Mouse (Mus musculus): ENCODE results near the gene Rnft1. TPM values are rescaled to one million over a fixed set of nuclear protein-coding genes. Genes with fewer than 3 reads are reported as not detected.
A peak's percentile ranks its signal among the peaks of the same experiment; 100 is the strongest.
"Not testable (repeated sequence)": the region's sequence is repeated elsewhere in the genome, so short reads cannot be mapped to it uniquely, and the experiment has no call there.

The Rnft1 gene
- 7.0 TPM in 1 of 2 replicates, not detected in the other for polyA plus RNA-seq (2012; ENCODE audit: insufficient read depth, low replicate concordance)

DNA sequence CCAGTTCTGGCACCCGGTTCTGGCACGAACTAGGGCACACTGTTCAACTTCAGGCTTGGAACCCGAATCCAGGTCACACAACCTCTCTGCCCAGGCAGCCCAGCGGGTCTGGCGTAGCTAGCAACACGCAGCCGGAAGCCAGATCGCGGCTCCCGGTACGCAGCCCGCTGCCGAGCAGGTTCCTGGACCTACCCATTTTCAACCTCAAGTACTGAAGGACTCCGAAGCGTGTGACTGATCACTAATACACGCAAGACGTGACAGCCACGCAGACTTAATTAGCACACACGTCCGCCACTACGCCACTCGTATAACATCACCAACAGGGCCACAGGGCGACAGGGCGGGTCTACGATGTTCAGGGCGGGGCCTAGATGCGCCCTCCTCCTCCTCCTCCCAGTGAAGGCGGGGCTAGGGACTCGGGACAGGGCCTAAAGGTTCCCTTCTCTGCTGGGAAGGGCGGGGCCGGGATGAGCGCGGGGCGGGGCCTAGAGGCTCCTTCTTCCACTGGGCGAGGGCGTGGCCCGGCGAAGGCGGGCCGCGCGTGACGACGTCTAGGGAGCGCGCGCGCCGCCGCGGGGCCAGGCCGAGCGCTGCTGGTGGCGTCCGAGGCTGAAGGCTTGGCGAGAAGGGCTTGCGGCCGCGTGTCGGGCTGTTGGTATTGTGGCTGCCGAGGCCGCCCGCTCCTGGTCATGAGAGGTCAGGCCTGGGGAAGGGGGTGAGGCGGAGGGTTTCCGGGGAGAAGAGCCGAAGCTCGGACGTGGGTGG, at the start of gene Rnft1:
Gene Rnft1, plus strand, starts transcription at position 557 of the 768 bp plus-strand sequence.
- Histone ChIP-seq H3K36me3 (replicated peaks; ENCODE audit: low read length) (peaks cover 19% of the 10 kb centered on the region), H3K4me1 (peaks cover 10% of the 10 kb centered on the region), H3K9me3 (no peaks in the 10 kb centered on the region), H3K4me3 (replicated peaks) (peak within 1 kb of the TSS; percentile 97), H3K27me3 (replicated peaks) (peaks cover 7% of the 10 kb centered on the region)
- TF ChIP-seq FLI1 (IDR thresholded peaks at IDR 0.05; ENCODE audit: low read length) (no peak), GATA1 (IDR thresholded peaks at IDR 0.05; ENCODE audit: borderline replicate concordance, low read length) (no peak)

DNA sequence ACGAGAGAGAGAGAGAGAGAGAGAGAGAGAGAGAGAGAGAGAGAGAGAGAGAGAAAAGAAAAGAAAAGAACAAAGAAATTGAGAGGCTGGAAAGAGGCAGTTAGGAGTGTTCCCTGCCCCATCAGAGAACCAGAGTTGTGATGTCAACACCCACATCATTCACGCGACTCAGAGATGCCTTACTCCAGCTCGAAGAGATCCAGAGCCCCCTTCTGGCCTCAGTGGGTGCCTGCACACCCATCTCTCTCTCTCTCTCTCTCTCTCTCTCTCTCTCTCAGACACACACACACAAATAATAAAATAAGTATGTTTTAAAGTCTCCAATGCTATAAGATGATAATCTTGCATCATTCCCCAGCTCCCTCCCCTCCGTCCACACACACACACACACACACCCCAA, 47.6 kb upstream of the Rnft1 start:
- Histone ChIP-seq H3K4me3 (replicated peaks) (peak overlapping the region; percentile 64), H3K4me1 (peaks cover 28% of the 10 kb centered on the region), H3K9me3 (no peaks in the 10 kb centered on the region), H3K36me3 (replicated peaks; ENCODE audit: low read length) (no peaks in the 10 kb centered on the region), H3K27me3 (replicated peaks) (peaks cover 19% of the 10 kb centered on the region)
- no peak for TF ChIP-seq FLI1 (IDR thresholded peaks at IDR 0.05; ENCODE audit: low read length)

DNA sequence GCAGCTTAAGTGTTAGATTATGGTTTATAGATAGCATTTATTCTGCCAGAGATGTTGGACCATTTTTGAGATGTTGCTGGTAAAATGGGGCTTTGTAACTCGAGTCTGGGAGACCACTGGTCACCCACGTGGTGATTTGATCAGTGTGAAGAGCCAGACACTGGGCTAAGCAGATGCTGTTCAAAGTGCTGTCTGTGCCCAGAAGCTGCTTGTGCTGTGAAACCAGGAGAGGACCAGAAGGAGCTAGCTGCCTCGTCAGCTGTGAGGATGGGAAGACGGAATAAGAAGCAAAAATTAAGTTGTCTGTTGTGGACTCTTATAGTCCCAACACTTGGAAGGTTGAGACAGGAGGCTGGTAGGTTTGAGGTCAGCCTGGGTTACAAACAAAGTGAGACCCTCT, 46.2 kb upstream of the Rnft1 start:
- no peak overlapping the region for H3K4me3 ChIP-seq (replicated peaks)
- no peaks in the 10 kb centered on the region for H3K9me3 ChIP-seq
- peaks cover 28% of the 10 kb centered on the region for H3K4me1 ChIP-seq
- peaks cover 16% of the 10 kb centered on the region for H3K27me3 ChIP-seq (replicated peaks)
- TF ChIP-seq GATA1 (IDR thresholded peaks at IDR 0.05; ENCODE audit: borderline replicate concordance, low read length): no peak
- TF ChIP-seq FLI1 (IDR thresholded peaks at IDR 0.05; ENCODE audit: low read length): no peak
- no peaks in the 10 kb centered on the region for H3K36me3 ChIP-seq (replicated peaks; ENCODE audit: low read length)

DNA sequence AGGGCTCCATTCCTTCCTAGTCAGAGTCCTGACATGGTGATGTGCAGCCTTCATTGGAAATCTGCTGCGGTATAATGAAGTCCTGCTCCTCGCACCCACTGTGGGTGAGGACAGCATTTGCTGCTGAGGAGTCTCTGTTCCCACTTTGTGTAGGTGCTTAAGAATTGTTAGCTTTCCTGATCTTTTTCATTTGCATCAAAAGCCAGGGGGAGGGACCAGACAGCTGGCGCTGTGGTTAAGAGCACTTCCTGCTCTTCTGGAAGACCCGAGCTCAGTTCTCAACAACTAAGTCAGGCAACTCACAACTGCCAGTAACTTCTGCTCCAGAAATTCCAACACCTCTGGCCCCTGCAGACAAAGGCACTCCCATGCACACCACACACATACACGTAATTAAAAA, 43.7 kb upstream of the Rnft1 start:
- peaks cover 27% of the 10 kb centered on the region for H3K27me3 ChIP-seq (replicated peaks)
- TF ChIP-seq FLI1 (IDR thresholded peaks at IDR 0.05; ENCODE audit: low read length): no peak
- TF ChIP-seq GATA1 (IDR thresholded peaks at IDR 0.05; ENCODE audit: borderline replicate concordance, low read length): no peak
- peak overlapping the region; percentile 33 for H3K4me3 ChIP-seq (replicated peaks)
- no peaks in the 10 kb centered on the region for H3K9me3 ChIP-seq
- peaks cover 28% of the 10 kb centered on the region for H3K4me1 ChIP-seq
- H3K36me3 ChIP-seq (replicated peaks; ENCODE audit: low read length): no peaks in the 10 kb centered on the region

DNA sequence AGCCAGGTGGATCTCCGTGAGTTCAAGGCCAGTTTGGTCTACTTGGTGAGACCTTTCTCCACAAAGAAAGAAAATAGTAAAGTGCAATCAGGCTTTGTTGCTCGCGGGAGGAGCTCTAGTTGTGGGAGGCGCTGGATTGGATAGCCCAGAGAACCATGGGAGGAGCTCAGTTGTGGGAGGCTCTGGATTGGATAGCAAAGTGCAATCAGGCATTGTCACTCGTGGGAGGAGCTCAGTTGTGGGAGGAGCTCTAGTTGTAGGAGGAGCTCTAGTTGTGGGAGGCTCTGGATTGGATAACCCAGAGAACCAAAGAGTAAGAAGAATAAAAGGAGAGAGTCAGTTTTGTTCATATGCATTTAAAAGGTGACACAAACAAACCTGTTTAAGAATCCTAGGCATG, 30.5 kb upstream of the Rnft1 start:
- TF ChIP-seq FLI1 (IDR thresholded peaks at IDR 0.05; ENCODE audit: low read length) (no peak), GATA1 (IDR thresholded peaks at IDR 0.05; ENCODE audit: borderline replicate concordance, low read length) (no peak)
- Histone ChIP-seq H3K4me1 (no peaks in the 10 kb centered on the region), H3K4me3 (replicated peaks) (no peak overlapping the region), H3K9me3 (peaks cover 4% of the 10 kb centered on the region), H3K27me3 (replicated peaks) (peaks cover 7% of the 10 kb centered on the region), H3K36me3 (replicated peaks; ENCODE audit: low read length) (no peaks in the 10 kb centered on the region)

DNA sequence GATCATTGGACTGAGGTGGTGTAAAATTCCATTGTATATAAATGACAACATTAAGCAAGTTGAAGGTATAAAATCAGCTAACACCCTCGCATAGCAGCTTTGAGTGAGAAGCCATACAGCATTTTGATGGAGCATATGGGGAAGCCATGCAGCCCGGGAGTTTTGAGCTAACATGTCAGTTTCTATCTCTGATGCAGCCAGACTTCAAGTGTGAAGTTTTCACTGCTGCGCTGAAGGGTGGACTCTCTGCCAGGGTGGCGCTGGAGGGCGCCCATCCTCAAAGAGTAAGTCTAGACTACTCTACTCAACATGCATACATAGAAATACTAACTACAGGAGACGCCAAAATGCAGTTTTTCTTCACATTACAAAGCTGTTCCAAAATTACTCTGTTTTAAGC, 26.9 kb upstream of the Rnft1 start:
- TF ChIP-seq GATA1 (IDR thresholded peaks at IDR 0.05; ENCODE audit: borderline replicate concordance, low read length) (no peak), FLI1 (IDR thresholded peaks at IDR 0.05; ENCODE audit: low read length) (no peak)
- Histone ChIP-seq H3K36me3 (replicated peaks; ENCODE audit: low read length) (no peaks in the 10 kb centered on the region), H3K4me3 (replicated peaks) (no peak overlapping the region), H3K9me3 (peaks cover 13% of the 10 kb centered on the region), H3K4me1 (peaks cover 4% of the 10 kb centered on the region; the same call in 1 of the 2 replicates), H3K27me3 (replicated peaks) (peaks cover 7% of the 10 kb centered on the region)

DNA sequence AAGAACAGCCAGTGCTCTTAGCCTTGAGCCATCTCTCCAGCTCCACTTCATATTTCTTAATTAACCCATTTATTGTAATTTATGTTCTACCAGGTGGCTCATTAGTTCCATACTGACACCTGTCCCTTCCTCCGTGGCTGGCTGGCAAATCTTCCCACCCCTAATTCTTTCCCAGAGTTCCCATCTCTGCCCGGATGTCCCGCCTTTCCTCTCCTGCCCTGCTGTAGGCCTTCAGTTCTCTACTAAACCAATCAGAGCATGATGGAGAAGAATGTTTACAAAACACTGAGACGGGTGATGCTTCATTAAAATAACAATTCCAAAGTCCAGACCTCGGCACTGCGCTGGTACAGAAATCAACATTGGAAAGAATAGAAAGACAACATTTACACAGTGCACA, 25.6 kb upstream of the Rnft1 start:
- Histone ChIP-seq H3K9me3 (peaks cover 13% of the 10 kb centered on the region), H3K4me3 (replicated peaks) (no peak overlapping the region), H3K4me1 (peaks cover 4% of the 10 kb centered on the region; the same call in 1 of the 2 replicates), H3K27me3 (replicated peaks) (peaks cover 7% of the 10 kb centered on the region), H3K36me3 (replicated peaks; ENCODE audit: low read length) (no peaks in the 10 kb centered on the region)
- TF ChIP-seq GATA1 (IDR thresholded peaks at IDR 0.05; ENCODE audit: borderline replicate concordance, low read length) (no peak), FLI1 (IDR thresholded peaks at IDR 0.05; ENCODE audit: low read length) (no peak)

DNA sequence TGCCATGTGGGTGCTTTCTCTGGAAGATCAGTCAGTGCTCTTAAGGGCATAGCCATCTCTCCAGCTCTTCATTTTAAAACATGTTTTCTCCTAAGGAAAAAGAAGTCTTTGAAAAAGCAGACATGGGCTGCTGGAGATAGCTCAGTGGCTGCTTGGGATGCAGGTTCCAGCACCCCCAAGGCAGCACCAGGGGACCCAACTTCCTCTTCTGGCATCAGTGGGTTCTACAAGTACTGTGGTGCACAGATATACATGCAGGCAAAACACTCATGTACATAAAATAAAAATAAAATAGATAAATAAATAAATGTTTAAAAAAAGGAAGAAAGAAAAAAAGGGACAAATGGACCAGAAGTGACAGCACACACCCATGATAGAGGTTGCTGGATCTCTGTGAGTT, 21.9 kb upstream of the Rnft1 start:
- TF ChIP-seq GATA1 (IDR thresholded peaks at IDR 0.05; ENCODE audit: borderline replicate concordance, low read length) (no peak), FLI1 (IDR thresholded peaks at IDR 0.05; ENCODE audit: low read length) (no peak)
- peaks cover 4% of the 10 kb centered on the region for H3K27me3 ChIP-seq (replicated peaks)
- peaks cover 4% of the 10 kb centered on the region for H3K4me1 ChIP-seq
- H3K36me3 ChIP-seq (replicated peaks; ENCODE audit: low read length): no peaks in the 10 kb centered on the region
- H3K9me3 ChIP-seq: peaks cover 13% of the 10 kb centered on the region
- H3K4me3 ChIP-seq (replicated peaks): no peak overlapping the region

DNA sequence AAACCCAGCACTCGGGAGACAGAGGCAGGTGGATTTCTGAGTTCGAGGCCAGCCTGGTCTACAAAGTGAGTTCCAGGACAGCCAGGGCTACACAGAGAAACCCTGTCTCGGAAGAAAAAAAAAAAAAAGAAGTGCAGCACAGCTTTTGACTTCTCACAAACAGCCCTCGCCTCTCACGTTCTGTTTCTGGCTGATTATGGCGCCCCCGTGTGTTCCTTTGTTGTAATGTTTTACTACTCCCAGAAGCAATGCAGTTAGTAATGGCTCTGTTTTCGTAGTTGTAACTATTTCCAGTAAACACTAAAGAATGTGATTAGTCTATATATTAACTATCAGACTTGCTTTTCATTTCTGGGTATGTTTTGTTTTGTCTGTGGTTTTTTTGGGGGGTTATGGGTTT, 20.2 kb upstream of the Rnft1 start:
- peaks cover 17% of the 10 kb centered on the region for H3K27me3 ChIP-seq (replicated peaks)
- H3K9me3 ChIP-seq; H3K4me3 ChIP-seq (replicated peaks); H3K36me3 ChIP-seq (replicated peaks; ENCODE audit: low read length): not testable (repeated sequence)
- peaks cover 13% of the 10 kb centered on the region for H3K4me1 ChIP-seq

DNA sequence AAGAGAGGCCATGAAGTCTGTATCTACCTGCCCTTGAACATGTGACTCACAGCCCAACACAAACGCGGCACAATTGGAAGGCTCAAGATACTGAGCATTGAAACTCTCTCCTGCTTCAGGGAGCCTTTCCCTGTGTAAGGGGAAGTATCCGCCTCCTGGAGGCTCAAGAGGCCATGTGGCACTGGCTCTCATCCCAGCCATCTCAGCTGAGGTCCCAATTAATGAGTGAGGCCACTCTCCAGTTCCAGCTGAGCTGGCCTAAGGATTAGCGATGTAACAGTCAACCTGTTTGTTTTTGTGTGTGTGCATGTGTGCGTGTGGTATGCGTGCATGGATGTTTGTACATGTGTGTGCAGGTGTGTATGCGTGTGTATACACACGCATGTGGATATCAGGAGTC, 16.1 kb upstream of the Rnft1 start:
- no peak for TF ChIP-seq GATA1 (IDR thresholded peaks at IDR 0.05; ENCODE audit: borderline replicate concordance, low read length)
- no peak for TF ChIP-seq FLI1 (IDR thresholded peaks at IDR 0.05; ENCODE audit: low read length)
- Histone ChIP-seq H3K4me1 (peaks cover 18% of the 10 kb centered on the region), H3K9me3 (no peaks in the 10 kb centered on the region), H3K4me3 (replicated peaks) (no peak overlapping the region), H3K27me3 (replicated peaks) (peaks cover 27% of the 10 kb centered on the region), H3K36me3 (replicated peaks; ENCODE audit: low read length) (no peaks in the 10 kb centered on the region)

Data from megakaryocyte, embryonic 14.5 days (primary cell).